Mouse (Mus musculus) stomach, embryonic 14.5 days (tissue): ENCODE data around the gene Gabpb2. TPM values are rescaled to one million over a fixed set of nuclear protein-coding genes. Genes with fewer than 3 reads are reported as not detected.

Experiments used
- ATAC-seq: fragments of 200-750 bp; cut with Nextera tagmentation; 2 replicates; pipeline ENCODE4 v1.8.0; 2017; ENCODE audit warnings: low read depth, moderate TSS enrichment; ENCODE audit not compliant: insufficient number of reproducible peaks, insufficient read depth, low FRiP score
- H3K27ac ChIP-seq: fragments of 300-500 bp; sonication (generic); 2 replicates; pipeline ENCODE4 v1.5.1; 2014; ENCODE audit warnings: mild to moderate bottlenecking, low read length, moderate library complexity, mixed read lengths
- H3K27me3 ChIP-seq: fragments of 300-500 bp; sonication (generic); 2 replicates; pipeline ENCODE4 v1.6.1; 2014; ENCODE audit warnings: low read length, control low read depth, mixed read lengths; ENCODE audit not compliant: control insufficient read depth, insufficient read depth
- H3K36me3 ChIP-seq: fragments of 300-500 bp; sonication (generic); 2 replicates; pipeline ENCODE4 v1.6.1; 2014; ENCODE audit warnings: mild to moderate bottlenecking, control low read depth, low read length, moderate library complexity, mixed read lengths; ENCODE audit not compliant: control insufficient read depth, insufficient read depth
- H3K4me1 ChIP-seq: fragments of 300-500 bp; sonication (generic); 2 replicates; pipeline ENCODE4 v1.6.1; 2014; ENCODE audit warnings: low read length, control low read depth, mixed read lengths; ENCODE audit not compliant: control insufficient read depth, insufficient read depth
- H3K4me2 ChIP-seq: fragments of 300-500 bp; sonication (generic); replicated peaks from 2 replicates; pipeline ENCODE4 v1.6.1; 2014; ENCODE audit warnings: low read depth, low read length, control low read depth
- H3K4me3 ChIP-seq: fragments of 300-500 bp; sonication (generic); 2 replicates; pipeline ENCODE4 v1.5.1; 2014; ENCODE audit warnings: low read depth, low read length, control low read depth
- H3K9ac ChIP-seq: fragments of 300-500 bp; sonication (generic); replicated peaks from 2 replicates; pipeline ENCODE4 v1.6.1; 2014; ENCODE audit warnings: low read depth, mild to moderate bottlenecking, control low read depth, low read length, moderate library complexity, mixed read lengths
- H3K9me3 ChIP-seq: fragments of 300-500 bp; sonication (generic); 2 replicates; pipeline ENCODE4 v1.6.1; 2016; ENCODE audit warnings: low read depth, low read length, control low read depth; ENCODE audit not compliant: control insufficient read depth
- WGBS: fragments of 180-500 bp; shearing (Covaris S2); extraction: QIAGEN DNeasy Blood & Tissue Kit; methylation state at CpG from one replicate; pipeline ENCODE4 v1.1.7; 2014; 5-methylcytosine and 5-hydroxymethylcytosine counted together
- polyA plus RNA-seq: library from polyadenylated mRNA; unstranded; fragments of >200 nt; fragmentation: Nextera tagmentation; extraction: Ambion mirVana; gene quantifications from 2 replicates; pipeline ENCODE4 v1.2.1, GENCODE M21; 2014

The Gabpb2 gene
- polyA plus RNA-seq, 1 experiment from 2014 or later, result 18.4 TPM

DNA sequence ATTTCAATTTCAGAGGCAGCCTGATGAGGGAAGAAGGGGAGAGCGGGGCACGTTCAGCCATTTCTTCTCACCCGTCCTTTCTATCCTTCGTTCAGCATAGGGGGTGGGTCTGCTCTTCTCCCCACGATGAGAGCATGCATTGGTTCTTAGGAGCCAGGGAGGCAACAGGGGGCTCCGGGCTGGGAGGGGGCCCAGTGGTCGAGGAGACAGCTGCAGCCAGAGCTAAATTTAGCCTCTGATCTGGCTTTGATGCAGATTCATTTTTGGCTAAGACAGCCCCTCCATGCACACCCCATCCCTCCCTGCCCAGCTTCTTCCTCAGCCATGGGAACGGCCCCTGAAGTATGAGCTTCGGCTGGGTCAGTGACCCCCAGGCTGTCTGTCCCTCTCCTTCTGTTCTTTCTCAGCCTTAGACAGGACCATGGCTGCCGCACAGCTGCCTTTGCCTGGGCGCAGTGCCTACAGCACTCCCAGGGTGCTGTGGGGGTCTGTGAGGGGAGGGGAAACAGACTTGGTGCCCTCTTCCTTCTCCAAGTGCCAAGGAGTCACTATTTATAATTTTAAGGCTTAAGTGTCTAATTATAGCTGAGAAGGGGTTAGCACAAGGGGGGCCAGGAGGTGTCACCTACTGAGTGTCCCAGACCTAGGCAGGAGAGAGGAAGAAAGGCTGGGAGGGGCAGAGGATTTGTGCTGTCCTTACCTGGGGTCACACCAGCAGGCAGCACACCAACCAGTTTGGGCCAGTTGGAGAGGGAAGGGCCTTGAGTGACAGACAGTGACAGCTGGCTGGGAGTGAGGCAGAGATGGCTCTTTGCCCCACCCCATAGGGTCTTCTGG lies 54.1 kb downstream of the Gabpb2 start:
- H3K9ac ChIP-seq, result no peak overlapping the region
- peaks cover 28% of the 10 kb centered on the region; the same call in 1 of the 2 replicates for H3K4me1 ChIP-seq
- H3K4me3 ChIP-seq, result no peak overlapping the region
- H3K36me3 ChIP-seq, result peaks cover 3% of the 10 kb centered on the region; the same call in 1 of the 2 replicates
- no peaks in the 10 kb centered on the region for H3K27me3 ChIP-seq
- ATAC-seq, result no peak
- 48% methylated on average over 11 of the region's 11 CpGs for WGBS
- H3K27ac ChIP-seq, result no peak overlapping the region
- H3K4me2 ChIP-seq, result peak overlapping the region; percentile 10; the same call in 1 of the 2 replicates
- no peaks in the 10 kb centered on the region for H3K9me3 ChIP-seq

DNA sequence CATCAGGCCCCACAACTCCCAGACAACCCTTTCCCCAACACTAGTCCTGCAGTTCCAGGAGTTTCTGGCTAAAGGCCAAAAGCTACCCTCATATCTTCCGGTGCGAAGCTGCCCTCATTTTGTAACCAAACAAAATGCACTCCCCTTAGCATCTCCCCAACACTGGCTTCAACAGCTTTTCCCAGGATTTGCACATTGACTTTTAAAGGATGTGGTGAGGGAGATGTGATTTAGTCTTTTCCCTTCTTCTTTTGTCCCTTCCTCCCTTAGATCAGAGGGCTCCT lies 55.4 kb downstream of the Gabpb2 start:
- 46% methylated on average over 2 of the region's 2 CpGs for WGBS
- H3K4me2 ChIP-seq, result peak overlapping the region; percentile 63
- H3K9me3 ChIP-seq, result no peaks in the 10 kb centered on the region
- H3K9ac ChIP-seq, result no peak overlapping the region
- no peak overlapping the region for H3K27ac ChIP-seq
- no peak for ATAC-seq
- peak overlapping the region; percentile 79 for H3K4me3 ChIP-seq
- no peaks in the 10 kb centered on the region for H3K27me3 ChIP-seq
- H3K4me1 ChIP-seq, result peaks cover 28% of the 10 kb centered on the region; the same call in 1 of the 2 replicates
- no peaks in the 10 kb centered on the region; the same call in 1 of the 2 replicates for H3K36me3 ChIP-seq

DNA sequence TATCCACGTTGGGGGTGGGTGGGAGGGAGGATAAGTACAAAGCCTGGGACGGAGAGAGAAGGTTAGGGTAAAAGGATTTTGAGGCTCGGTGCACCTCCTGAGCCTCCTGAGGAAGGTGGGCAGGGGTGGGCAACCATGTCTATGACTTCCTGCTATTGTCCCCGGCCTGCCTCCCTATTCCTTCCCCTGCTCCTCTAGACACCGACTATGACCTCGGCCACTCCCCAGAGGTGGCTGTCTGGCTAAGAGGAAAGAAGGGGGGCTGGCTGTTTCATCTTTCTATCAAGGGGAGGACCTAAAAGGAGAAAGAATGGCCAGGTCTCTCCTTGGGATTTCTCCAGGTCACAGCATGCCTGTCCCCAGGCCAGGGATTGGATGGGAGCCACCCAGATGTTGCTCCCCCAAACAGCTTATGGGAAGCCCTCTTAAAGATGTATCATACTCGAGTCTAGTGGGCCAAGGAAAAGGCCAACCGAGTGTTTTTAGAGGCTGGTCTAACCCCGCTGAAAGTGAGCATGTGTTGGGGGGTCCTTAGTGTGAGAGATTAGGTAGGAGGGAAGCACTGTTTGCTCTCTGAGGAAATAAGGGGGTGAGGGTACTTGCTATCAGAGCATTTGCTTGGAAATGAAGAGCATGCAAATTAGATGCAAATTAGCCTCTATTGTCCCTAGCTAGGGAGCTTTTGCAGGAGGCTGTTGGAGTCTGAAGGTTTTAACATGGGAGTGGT lies 55.9 kb downstream of the Gabpb2 start:
- H3K4me1 ChIP-seq, result peaks cover 28% of the 10 kb centered on the region; the same call in 1 of the 2 replicates
- peak overlapping the region; percentile 33; the same call in 1 of the 2 replicates for H3K27ac ChIP-seq
- H3K4me2 ChIP-seq, result peak overlapping the region; percentile 63
- WGBS, result 6% methylated on average over 9 of the region's 9 CpGs
- H3K4me3 ChIP-seq, result peak overlapping the region; percentile 79
- peak overlapping the region; percentile 52; the same call in 1 of the 2 replicates for H3K9ac ChIP-seq
- no peaks in the 10 kb centered on the region; the same call in 1 of the 2 replicates for H3K36me3 ChIP-seq
- H3K9me3 ChIP-seq, result no peaks in the 10 kb centered on the region
- no peaks in the 10 kb centered on the region for H3K27me3 ChIP-seq
- ATAC-seq, result no peak

DNA sequence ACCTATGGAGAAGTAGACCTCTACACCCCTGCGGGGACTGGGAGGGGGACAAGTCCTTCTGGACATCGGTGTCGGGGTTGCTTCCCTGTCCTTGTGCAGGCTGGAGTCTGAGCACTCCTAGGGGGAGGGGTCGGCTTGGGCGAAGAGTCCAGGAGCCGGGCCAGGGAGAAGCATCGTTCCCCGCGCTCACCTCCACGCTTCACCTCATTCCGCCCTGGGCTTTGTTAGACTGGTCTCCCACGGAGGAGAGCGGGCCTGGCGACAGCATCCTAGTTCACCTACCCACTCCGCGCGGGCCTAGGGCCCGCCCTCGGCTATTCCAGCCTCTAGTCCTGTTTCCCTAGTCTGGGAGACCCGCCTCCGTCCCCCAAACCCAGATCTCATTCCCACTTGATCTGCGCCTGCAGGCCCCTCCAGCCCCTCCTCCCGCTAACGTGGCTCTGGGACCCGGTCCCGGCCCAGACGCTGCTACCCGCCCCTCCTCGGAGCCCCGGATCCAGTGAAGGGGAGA lies 56.6 kb downstream of the Gabpb2 start:
- peak; percentile 9; the same call in 1 of the 2 replicates for ATAC-seq
- H3K4me2 ChIP-seq, result peak overlapping the region; percentile 63
- peak overlapping the region; percentile 52; the same call in 1 of the 2 replicates for H3K9ac ChIP-seq
- no peaks in the 10 kb centered on the region for H3K36me3 ChIP-seq
- no peaks in the 10 kb centered on the region for H3K9me3 ChIP-seq
- H3K4me1 ChIP-seq, result peaks cover 28% of the 10 kb centered on the region; the same call in 1 of the 2 replicates
- no peak overlapping the region for H3K27ac ChIP-seq
- H3K27me3 ChIP-seq, result no peaks in the 10 kb centered on the region
- peak overlapping the region; percentile 79 for H3K4me3 ChIP-seq
- WGBS, result under 1% methylated on average over 30 of the region's 30 CpGs

DNA sequence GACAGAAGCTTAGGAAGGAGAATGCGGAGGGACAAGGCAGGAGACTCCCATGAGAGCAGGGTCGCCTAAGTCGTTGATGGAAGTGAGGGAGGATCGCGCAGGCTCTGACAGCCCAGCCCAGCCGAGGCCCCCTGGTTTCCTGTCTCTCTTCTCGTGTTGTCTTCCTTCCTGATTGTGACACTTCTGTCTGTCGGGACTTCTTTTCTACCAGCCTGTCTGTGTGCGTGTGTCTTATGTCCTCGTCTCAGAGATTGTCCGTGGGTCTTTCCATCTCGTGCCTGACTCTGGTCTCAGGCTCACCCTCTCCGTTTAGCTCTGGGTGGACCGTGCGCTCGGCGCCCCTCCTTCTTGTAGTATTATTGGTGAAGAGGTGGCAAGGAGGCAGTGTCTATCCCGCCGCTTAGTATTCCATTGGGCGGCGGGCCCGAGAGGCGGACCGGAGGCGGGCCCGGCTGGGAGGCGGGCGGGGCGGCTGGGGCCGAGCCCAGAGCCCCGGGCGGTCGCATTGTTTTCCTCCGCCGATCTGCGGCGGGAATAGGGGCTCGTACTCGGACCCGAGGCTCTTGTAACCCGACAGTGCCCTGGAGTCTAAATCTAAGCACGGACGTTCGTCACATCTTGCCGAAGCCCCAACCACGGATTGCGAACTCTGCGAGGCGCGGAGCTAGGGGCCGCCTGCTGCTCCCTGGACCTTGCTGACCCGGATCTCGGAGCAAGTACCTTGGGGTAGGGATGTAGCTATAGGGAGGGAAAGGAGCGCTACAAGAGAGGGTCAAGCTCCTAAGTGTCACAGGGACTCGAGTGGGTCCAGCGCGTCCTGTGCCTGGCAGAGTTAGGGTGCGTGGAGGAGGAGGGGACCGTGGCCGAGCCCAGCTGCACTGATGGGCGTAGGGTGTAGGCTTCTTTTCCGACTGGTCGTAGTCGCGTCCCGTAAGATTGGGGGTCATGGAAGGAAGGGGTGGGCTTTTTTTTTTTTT lies 57.4 kb downstream of the Gabpb2 start, which contains the start of gene Sema6c:
Gene Sema6c, plus strand, starts transcription at position 471 of the 977 bp plus-strand sequence.
- peak within 1 kb of the TSS; percentile 79 for H3K4me3 ChIP-seq
- H3K9ac ChIP-seq, result peak within 1 kb of the TSS; percentile 52
- WGBS, result under 1% methylated on average over 66 of the region's 66 CpGs
- no peaks in the 10 kb centered on the region for H3K9me3 ChIP-seq
- H3K36me3 ChIP-seq, result no peaks in the 10 kb centered on the region
- ATAC-seq, result peak; percentile 95
- H3K4me1 ChIP-seq, result peaks cover 28% of the 10 kb centered on the region; the same call in 1 of the 2 replicates
- H3K27me3 ChIP-seq, result no peaks in the 10 kb centered on the region
- H3K27ac ChIP-seq, result 0 out of 2 replicates have a peak within 1 kb of the TSS, but pooled peaks have one; percentile 33
- peak within 1 kb of the TSS; percentile 63 for H3K4me2 ChIP-seq

DNA sequence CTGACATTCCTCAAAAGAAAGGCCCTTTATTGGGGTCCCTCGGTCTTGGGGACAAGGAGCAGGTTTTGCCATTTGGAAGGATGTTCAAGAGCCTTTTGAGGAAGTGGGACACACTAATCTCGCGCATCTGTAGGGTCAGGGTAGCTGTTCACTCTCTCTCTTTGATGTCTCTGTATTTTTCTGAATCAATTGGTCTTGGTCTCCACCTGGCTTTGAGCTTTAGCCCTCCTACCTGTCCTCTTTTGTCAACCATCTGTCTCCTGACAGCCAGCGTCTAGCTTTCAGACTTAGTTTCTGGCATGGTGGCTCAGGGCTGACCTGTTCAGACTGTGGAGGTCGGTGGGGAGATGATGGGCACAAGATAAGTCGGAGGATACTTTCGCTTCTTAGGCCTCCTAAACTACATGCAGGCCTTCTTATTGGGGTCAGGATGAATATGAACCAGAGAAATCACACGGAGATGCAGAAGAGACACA lies 58.2 kb downstream of the Gabpb2 start:
- H3K4me3 ChIP-seq, result peak overlapping the region; percentile 79
- H3K9ac ChIP-seq, result no peak overlapping the region
- no peak overlapping the region for H3K27ac ChIP-seq
- ATAC-seq, result no peak
- H3K9me3 ChIP-seq, result no peaks in the 10 kb centered on the region
- H3K4me2 ChIP-seq, result peak overlapping the region; percentile 63
- H3K36me3 ChIP-seq, result no peaks in the 10 kb centered on the region
- peaks cover 28% of the 10 kb centered on the region; the same call in 1 of the 2 replicates for H3K4me1 ChIP-seq
- 20% methylated on average over 8 of the region's 8 CpGs for WGBS
- H3K27me3 ChIP-seq, result no peaks in the 10 kb centered on the region

DNA sequence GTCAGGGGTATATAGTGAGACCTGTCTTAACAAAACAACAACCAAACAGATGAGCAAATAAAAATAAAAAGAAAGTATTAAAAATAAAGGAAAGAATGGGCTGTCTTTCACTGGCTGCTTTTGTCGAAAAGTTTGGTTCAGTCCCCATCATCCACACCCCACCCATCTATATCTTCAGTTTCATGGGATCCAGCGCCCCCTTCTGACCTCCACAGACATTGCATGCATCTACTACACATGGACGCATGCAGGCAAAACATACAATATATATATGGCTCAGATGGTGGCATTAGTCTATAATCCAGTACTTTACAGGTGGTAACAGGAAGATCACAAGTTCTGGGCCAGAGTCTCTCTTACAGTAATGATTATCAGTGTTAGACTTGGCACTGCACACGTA lies 63.8 kb downstream of the Gabpb2 start:
- Histone ChIP-seq H3K9ac (no peak overlapping the region), H3K9me3 (no peaks in the 10 kb centered on the region), H3K4me3 (no peak overlapping the region), H3K27me3 (no peaks in the 10 kb centered on the region), H3K27ac (no peak overlapping the region), H3K36me3 (no peaks in the 10 kb centered on the region), H3K4me2 (no peak overlapping the region), H3K4me1 (no peaks in the 10 kb centered on the region)
- WGBS, result 53% methylated on average over 4 of the region's 4 CpGs
- no peak for ATAC-seq
